Mouse (Mus musculus) lung, postnatal 25 days (tissue): ENCODE measurements around the gene Taf1c.

Experiments
- DNase-seq: peaks from one replicate; pipeline ENCODE4 v3.0.0; 2022; ENCODE audit warnings: low spot score

Taf1c gene

DNA sequence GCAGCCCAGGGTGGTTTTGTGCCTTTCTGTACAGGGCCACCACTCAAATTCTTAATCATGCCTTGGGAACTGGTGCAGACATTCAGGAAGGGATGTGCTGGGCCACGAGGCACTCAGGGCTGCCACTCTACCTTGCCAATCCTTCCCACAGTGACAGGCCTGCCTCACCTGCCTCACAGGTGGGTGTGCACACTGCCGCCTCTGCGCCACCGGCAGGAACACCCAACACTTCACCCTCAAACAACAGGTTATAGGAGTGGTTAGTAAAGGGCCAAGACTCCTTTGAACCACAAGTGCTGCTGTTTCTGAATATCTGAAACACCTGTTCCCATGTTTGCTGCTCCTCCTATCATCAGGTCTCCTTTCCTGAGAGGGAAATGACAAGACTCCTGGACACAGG is 32.6 kb downstream of the Taf1c start:
- DNase-seq = peak; percentile 36

DNA sequence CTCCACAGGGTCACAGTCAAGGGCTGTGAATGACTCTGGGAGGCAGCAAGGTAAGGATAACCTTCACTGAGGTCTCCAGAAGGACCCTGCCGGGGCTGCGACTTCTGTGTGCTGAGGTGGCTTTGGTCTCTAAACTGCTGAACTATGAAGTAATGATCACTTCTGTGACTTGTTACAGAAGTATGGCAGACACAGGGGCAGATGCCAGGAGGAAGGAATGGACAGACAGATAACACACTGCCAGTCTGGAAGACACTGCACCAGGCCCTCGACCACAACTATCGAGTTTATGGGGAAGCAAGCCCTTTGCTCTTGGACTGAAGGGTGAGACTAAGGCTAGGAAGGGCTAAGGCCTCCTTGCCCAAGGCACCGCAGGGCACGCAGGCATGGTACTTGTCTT is 33.9 kb downstream of the Taf1c start:
- no peak for DNase-seq

DNA sequence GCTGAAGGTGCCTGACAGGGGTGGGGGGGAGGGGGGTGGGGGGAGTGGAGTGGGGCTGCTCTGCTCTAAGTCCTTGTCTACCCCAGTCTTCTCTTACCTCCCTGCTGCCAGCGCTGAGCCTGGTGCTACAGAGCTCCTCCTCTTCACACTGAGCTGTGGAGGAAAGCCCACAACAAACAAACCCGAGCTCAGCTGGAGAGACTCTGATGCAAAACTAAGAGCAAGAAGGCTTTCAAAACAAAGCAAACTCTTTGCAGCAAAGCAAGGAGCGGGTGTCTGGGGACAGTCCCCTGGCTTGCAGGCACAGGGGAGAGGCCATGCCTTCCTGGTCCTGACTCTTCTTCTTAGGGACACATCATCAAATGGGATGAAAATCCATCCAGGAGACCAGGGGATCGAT is 35.1 kb downstream of the Taf1c start:
- no peak for DNase-seq

DNA sequence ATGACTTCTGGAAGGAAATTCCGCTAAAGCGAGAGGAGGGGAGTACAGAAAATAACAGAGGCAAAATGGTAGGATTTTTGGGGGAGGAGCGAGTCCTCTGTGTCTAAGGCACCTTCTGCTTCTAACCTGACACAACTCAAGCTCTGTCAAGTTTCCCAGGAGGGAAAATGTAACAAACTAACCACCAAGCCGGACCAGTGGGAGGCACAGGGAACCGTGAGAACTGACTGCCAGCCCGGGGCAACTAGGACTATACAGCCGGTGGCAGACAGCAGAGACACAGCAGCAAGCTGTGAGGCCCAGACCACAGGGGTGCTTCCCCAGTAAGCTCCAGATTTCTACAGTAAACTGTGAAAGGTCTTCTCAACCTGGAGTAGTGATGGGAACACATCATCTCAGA is 36.1 kb downstream of the Taf1c start:
- no peak for DNase-seq

DNA sequence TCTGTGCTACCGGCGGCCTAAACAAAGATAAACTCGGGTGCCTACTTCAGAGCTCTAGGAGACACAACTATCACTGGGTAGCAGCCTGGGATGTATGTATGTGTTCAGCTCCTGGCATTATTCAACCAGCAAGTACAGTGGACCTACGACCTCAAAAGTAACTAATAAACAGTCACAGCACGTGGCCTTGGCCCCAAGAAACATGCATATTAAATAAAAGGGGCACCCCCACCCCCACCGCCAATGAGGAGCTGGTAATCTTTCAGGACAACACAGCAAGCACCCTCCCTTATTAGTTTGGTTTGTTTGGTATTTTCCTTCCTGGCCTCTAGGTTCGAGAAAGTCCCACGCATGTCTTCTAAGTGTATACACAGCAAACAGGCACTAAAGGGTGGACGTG is 36.8 kb downstream of the Taf1c start:
- no peak for DNase-seq

DNA sequence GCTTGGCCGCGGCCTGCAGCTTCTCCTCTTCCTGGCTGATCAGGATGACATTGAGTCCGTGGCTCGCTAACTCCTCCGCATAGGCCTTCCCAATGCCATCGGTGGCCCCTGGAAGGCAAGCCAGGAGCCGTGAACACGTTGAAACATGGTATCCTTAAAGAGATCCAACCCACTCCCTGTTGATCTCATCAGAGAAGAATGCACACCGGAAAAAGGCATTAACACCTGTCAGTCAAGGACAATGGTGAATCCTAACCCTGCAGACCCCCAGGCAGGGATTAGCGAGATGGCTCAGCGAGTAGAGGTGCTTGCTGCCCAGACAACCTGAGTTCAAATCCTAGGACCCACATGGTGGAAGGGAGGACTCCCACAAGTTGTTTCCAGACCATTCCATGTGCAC is 38.7 kb downstream of the Taf1c start:
- DNase-seq = no peak

DNA sequence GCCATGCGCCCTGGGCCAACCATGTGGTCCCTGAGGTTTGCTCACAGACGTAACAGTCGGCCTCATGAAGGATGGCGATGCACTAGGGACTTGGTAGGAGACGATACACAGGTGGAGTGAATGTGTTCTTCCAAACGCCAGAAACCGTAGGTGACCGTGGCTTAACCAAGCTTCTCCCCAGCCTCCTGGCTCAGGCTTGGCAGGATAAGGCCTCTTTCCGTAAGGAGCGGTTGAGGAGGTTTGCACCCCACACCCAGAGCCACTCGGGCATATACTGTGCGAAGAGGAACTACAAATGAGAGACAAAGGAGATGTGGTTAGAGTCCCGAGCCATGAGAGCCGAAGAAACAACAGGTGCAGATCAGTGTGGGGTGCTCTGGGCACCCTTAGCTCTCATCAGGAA is 41.2 kb downstream of the Taf1c start:
- no peak for DNase-seq

DNA sequence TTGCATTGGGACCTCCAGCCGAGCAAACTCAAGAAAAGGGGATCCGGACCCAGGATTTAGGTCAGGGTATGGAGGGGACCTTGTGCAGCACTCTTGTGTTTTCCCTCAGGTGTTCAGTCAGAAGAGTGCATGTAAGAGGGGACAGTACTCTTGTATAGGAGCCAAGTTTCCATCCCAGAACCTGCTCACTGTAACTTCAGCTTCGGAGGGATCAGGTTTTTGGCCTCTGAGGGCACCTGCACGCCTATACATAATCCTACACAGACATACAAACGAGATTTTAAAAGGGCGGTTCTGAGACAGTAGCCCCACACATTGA is 45.7 kb downstream of the Taf1c start:
- no peak for DNase-seq

DNA sequence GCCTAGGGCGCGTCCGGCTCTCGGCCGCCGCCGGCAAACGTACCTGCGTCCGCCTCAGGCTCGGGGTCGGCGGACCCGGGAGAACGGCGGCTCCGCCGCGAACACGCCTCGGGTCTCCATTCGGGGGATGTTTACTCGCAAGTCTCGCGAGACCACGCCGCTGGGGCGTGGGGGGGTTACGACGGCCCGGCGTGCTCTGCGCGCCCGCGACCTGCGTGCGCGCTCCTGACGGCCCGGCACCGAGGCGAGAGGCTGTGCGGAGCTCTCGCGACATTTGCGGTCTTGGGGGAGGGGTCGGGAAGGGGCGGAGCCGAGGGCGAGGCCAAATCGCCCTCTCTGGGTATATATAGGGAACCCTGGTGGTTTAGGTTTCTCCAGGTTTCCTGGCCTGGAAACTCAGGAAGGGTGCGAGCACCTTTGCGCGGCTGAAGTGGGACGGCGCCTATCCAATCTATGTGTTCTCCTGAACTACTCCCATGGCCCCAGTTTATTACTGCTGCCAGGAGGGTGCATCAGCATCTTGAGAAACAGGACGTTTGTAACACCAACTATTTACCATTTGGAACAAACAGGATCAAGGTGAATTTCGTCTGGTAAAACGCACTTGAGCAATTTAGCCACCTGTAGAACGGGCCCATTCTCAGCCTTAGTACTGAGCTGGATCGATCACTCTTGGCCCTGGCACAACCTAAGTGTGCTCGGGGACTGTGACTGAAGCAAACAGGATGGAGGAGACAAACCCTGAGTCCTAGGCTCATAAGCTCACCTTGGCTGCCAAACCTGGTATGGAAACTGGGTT is 46.2 kb downstream of the Taf1c start, which contains the start of gene Mbtps1:
TSS of gene Mbtps1 (minus strand) at position 133 of the 799 bp plus-strand sequence.
- DNase-seq = peak; percentile 97

DNA sequence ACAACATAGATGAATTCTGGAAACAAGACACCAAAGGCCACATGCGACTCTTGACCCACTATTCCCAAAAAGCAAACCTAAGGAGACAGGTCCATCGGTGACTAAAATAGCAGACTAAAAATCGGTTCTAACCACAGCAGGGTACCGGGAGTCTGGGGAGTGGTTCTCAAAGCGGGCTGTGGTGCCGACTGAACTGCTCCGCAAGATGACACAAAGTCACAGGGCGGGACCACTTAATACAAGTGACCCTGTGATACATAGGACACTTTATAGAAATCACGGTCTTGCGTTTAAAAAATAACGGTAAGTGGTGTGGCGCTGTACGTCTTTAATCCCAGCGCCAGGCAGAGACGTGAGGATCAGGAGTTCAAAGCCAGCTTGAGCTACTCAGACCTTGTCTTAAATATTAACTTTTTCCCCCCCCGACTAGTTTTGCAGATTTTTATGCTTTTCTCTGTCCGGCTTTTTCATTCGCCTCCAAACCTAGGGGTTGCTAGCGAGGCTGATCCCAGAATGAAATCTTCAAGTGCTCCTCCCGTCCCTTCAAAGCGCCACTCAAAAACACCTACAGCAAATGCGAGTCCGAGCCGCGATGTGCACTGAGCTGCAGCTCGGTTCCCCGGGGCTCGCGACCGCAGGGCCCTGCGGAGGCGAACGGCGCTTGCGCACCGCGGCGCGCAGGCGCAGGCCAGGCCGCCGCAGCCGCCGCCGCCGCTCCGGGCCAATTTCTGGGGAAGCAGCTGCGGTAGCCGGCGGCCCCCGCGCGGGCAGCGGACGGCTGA is 47.0 kb downstream of the Taf1c start:
- peak; percentile 76 for DNase-seq

DNA sequence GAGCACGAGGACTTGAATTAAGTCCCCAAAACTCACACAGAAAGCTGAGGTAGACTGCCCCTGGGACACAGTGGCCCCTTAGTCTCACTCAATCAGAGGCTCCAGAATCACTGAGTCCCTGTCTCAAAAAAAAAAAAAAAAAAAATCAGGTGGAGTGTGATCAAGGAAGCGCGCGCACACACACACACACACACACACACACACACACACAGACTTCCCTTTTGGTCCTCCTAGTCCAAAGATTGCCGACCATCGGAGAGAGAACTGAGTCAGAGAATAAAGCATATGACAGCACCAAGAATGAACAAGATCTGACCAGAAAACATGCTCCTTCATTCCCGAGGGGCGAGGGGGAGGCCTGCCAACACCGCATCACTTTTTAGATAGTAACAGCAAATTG is 47.9 kb downstream of the Taf1c start:
- no peak for DNase-seq

DNA sequence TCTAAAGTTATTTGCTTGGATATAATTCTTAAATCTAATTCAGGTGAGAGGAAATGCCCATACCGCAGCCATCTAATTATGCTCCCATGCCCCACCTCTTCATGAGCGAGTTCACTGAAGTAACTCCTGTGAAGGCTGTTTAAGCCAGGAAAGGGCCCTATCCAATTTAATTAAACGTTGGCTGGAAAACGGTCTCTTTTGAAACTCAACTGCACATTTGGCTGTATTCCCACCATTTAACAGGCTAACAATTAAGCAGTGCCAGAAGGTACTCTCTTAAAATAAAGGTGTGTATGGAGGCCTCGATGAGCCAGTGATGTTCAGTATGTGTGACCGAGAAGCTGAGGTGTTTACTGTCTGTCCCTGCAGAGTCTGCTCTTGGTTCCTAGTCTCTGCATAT is 49.2 kb downstream of the Taf1c start:
- no peak for DNase-seq

DNA sequence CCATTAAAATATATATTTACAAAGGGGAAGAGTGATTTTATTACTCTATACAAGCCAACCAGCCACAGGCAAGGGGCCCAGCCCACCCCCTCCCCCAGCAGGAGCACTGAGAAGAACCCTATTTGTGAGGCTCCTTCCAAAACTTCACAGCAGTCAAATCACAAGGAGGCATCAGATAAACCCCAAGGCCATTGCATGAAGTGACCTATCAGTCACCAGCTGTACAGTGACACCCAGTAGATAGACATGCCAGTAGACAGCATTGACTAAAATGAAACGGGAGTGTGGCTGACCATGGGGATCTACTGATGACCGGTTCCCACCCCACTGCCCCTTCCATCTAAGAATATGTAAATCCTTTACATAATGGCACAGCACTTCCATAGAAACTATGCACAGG is 52.1 kb downstream of the Taf1c start:
- no peak for DNase-seq

DNA sequence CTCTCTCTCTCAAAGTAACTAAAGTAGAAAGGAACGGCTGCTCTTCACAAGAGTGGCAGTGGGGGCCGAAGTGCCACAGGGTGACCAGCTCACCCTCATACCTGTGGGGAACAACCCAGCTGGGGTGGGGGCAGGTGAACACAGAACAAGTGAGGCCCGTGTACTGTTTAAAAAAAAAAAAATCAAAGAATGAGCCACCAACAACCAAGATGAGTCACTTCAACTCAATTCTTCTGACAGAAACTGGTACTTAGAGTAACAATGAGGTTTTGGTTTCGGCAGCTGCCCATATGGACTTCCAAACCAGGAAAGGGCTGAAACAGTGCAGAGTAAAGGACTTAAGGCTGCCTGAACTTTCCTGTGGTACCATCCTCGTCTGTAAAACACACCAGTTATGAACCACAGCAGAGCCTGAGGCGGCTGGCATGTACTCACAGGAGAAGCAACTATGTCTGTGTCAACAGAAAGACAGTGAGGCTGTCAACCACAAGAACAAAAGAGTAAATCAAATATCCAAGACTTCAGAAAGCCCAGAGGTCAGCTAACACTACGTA is 56.4 kb downstream of the Taf1c start:
- DNase-seq = no peak
